Mouse (Mus musculus): ENCODE measurements around the gene Kctd3. TPM values are rescaled to one million over a fixed set of nuclear protein-coding genes. Genes with fewer than 3 reads are reported as not detected.
A peak's percentile ranks its signal among the peaks of the same experiment; 100 is the strongest.

Kctd3 gene
- polyA plus RNA-seq, 1 experiment from 2014 or later: 36.2 TPM

GRCm38 (mm10) chr1:189006267-189006666, 1.4 kb downstream of the Kctd3 start:
- no peak for ATAC-seq (ENCODE audit: low FRiP score)
- Histone ChIP-seq H3K4me2 (peak overlapping the region; percentile 95), H3K9ac (0 out of 2 replicates have a peak overlapping the region, but pooled peaks have one; percentile 3), H3K4me3 (peak overlapping the region; percentile 93), H3K36me3 (no peaks in the 10 kb centered on the region; the same call in 1 of the 2 replicates), H3K27me3 (no peaks in the 10 kb centered on the region), H3K9me3 (no peaks in the 10 kb centered on the region), H3K27ac (no peak overlapping the region), H3K4me1 (replicated peaks) (peaks cover 30% of the 10 kb centered on the region)
- 69% methylated on average over 5 of the region's 5 CpGs for WGBS

- Histone ChIP-seq H3K9ac (no peak overlapping the region), H3K36me3 (peaks cover 4% of the 10 kb centered on the region), H3K27ac (no peak overlapping the region), H3K4me3 (no peak overlapping the region), H3K27me3 (no peaks in the 10 kb centered on the region), H3K4me2 (no peak overlapping the region), H3K9me3 (no peaks in the 10 kb centered on the region), H3K4me1 (replicated peaks) (peaks cover 30% of the 10 kb centered on the region)
- ATAC-seq (ENCODE audit: low FRiP score): no peak
- 97% methylated on average over 1 of the region's 1 CpGs for WGBS
These were observed 2.9 kb downstream of the Kctd3 start for GRCm38 (mm10) chr1:189004774-189005173.

GRCm38 (mm10) chr1:189001815-189002214, 5.8 kb downstream of the Kctd3 start:
- WGBS: 90% methylated on average over 12 of the region's 12 CpGs
- H3K4me3 ChIP-seq: no peak overlapping the region
- H3K36me3 ChIP-seq: peaks cover 27% of the 10 kb centered on the region
- H3K4me2 ChIP-seq: no peak overlapping the region
- no peaks in the 10 kb centered on the region for H3K27me3 ChIP-seq
- no peak for ATAC-seq (ENCODE audit: low FRiP score)
- H3K9ac ChIP-seq: no peak overlapping the region
- peaks cover 26% of the 10 kb centered on the region for H3K4me1 ChIP-seq (replicated peaks)
- no peak overlapping the region for H3K27ac ChIP-seq
- H3K9me3 ChIP-seq: no peaks in the 10 kb centered on the region

GRCm38 (mm10) chr1:188999981-189000380, 7.7 kb downstream of the Kctd3 start:
- no peak overlapping the region for H3K4me2 ChIP-seq
- ATAC-seq (ENCODE audit: low FRiP score): no peak
- H3K4me3 ChIP-seq: no peak overlapping the region
- H3K36me3 ChIP-seq: peaks cover 45% of the 10 kb centered on the region
- no peaks in the 10 kb centered on the region for H3K27me3 ChIP-seq
- peaks cover 10% of the 10 kb centered on the region for H3K4me1 ChIP-seq (replicated peaks)
- no peak overlapping the region for H3K27ac ChIP-seq
- 91% methylated on average over 10 of the region's 10 CpGs for WGBS
- no peak overlapping the region for H3K9ac ChIP-seq
- no peaks in the 10 kb centered on the region for H3K9me3 ChIP-seq

- Histone ChIP-seq H3K36me3 (peaks cover 54% of the 10 kb centered on the region), H3K27ac (no peak overlapping the region), H3K4me2 (no peak overlapping the region), H3K4me1 (replicated peaks) (no peaks in the 10 kb centered on the region; the same call in 1 of the 2 replicates), H3K9me3 (no peaks in the 10 kb centered on the region), H3K9ac (no peak overlapping the region), H3K4me3 (no peak overlapping the region), H3K27me3 (no peaks in the 10 kb centered on the region)
- ATAC-seq (ENCODE audit: low FRiP score): no peak
- WGBS: 100% methylated on average over 3 of the region's 3 CpGs
These were observed 9.7 kb downstream of the Kctd3 start for GRCm38 (mm10) chr1:188997921-188998320.

GRCm38 (mm10) chr1:188993218-188993617, 14.4 kb downstream of the Kctd3 start:
- 36% methylated on average over 4 of the region's 4 CpGs for WGBS
- peaks cover 66% of the 10 kb centered on the region for H3K36me3 ChIP-seq
- no peak for ATAC-seq (ENCODE audit: low FRiP score)

GRCm38 (mm10) chr1:188980050-188980449, 27.6 kb downstream of the Kctd3 start:
- Histone ChIP-seq H3K4me3 (no peak overlapping the region), H3K4me1 (replicated peaks) (no peaks in the 10 kb centered on the region), H3K4me2 (no peak overlapping the region), H3K36me3 (peaks cover 81% of the 10 kb centered on the region), H3K27ac (no peak overlapping the region), H3K9me3 (no peaks in the 10 kb centered on the region), H3K27me3 (no peaks in the 10 kb centered on the region), H3K9ac (no peak overlapping the region)
- ATAC-seq (ENCODE audit: low FRiP score): no peak
- 30% methylated on average over 3 of the region's 3 CpGs for WGBS

More at GRCm38 (mm10) chr1:188993218-188993617, 14.4 kb downstream of the Kctd3 start:
- Histone ChIP-seq H3K9me3 (no peaks in the 10 kb centered on the region), H3K27me3 (no peaks in the 10 kb centered on the region), H3K27ac (no peak overlapping the region), H3K9ac (no peak overlapping the region), H3K4me3 (no peak overlapping the region), H3K4me1 (replicated peaks) (no peaks in the 10 kb centered on the region; the same call in 1 of the 2 replicates), H3K4me2 (no peak overlapping the region)

- Histone ChIP-seq H3K9ac (no peak overlapping the region), H3K4me2 (no peak overlapping the region), H3K36me3 (peaks cover 84% of the 10 kb centered on the region), H3K9me3 (no peaks in the 10 kb centered on the region), H3K27me3 (no peaks in the 10 kb centered on the region), H3K4me1 (replicated peaks) (no peaks in the 10 kb centered on the region), H3K27ac (no peak overlapping the region), H3K4me3 (no peak overlapping the region)
- 89% methylated on average over 16 of the region's 16 CpGs for WGBS
- ATAC-seq (ENCODE audit: low FRiP score): no peak
These were observed 33.7 kb downstream of the Kctd3 start for GRCm38 (mm10) chr1:188973926-188974325.

GRCm38 (mm10) chr1:188973078-188973477, 34.6 kb downstream of the Kctd3 start:
- Histone ChIP-seq H3K36me3 (peaks cover 84% of the 10 kb centered on the region), H3K27ac (no peak overlapping the region), H3K9ac (no peak overlapping the region), H3K9me3 (no peaks in the 10 kb centered on the region), H3K4me3 (no peak overlapping the region), H3K27me3 (no peaks in the 10 kb centered on the region), H3K4me1 (replicated peaks) (no peaks in the 10 kb centered on the region), H3K4me2 (no peak overlapping the region)
- WGBS: 92% methylated on average over 6 of the region's 6 CpGs
- no peak for ATAC-seq (ENCODE audit: low FRiP score)

- ATAC-seq (ENCODE audit: low FRiP score): no peak
- Histone ChIP-seq H3K27me3 (no peaks in the 10 kb centered on the region), H3K9me3 (no peaks in the 10 kb centered on the region), H3K27ac (no peak overlapping the region), H3K9ac (no peak overlapping the region), H3K4me1 (replicated peaks) (0 out of 2 replicates have a peak, but pooled peaks cover 5% of the 10 kb centered on the region), H3K4me3 (no peak overlapping the region), H3K36me3 (no peaks in the 10 kb centered on the region), H3K4me2 (no peak overlapping the region)
- WGBS: 92% methylated on average over 4 of the region's 4 CpGs
These were observed 55.1 kb downstream of the Kctd3 start for GRCm38 (mm10) chr1:188952501-188952900.

- ATAC-seq (ENCODE audit: low FRiP score): no peak
- H3K27ac ChIP-seq: no peak overlapping the region
- H3K36me3 ChIP-seq: no peaks in the 10 kb centered on the region
- 93% methylated on average over 6 of the region's 6 CpGs for whole genome bisulfite sequencing
- no peak overlapping the region for H3K4me3 ChIP-seq
- no peaks in the 10 kb centered on the region for H3K9me3 ChIP-seq
- H3K9ac ChIP-seq: no peak overlapping the region
- H3K4me2 ChIP-seq: no peak overlapping the region
- H3K27me3 ChIP-seq: no peaks in the 10 kb centered on the region
- H3K4me1 ChIP-seq (replicated peaks): 0 out of 2 replicates have a peak, but pooled peaks cover 5% of the 10 kb centered on the region
These were observed 56.5 kb downstream of the Kctd3 start for GRCm38 (mm10) chr1:188951091-188951490.

- Histone ChIP-seq H3K4me1 (replicated peaks) (0 out of 2 replicates have a peak, but pooled peaks cover 5% of the 10 kb centered on the region), H3K36me3 (no peaks in the 10 kb centered on the region), H3K4me2 (no peak overlapping the region), H3K9ac (no peak overlapping the region), H3K9me3 (no peaks in the 10 kb centered on the region), H3K27me3 (no peaks in the 10 kb centered on the region), H3K4me3 (no peak overlapping the region), H3K27ac (no peak overlapping the region)
- 0 out of 2 replicates have a peak, but pooled peaks have one; percentile 43 for ATAC-seq (ENCODE audit: low FRiP score)
- 65% methylated on average over 9 of the region's 9 CpGs for WGBS
These were observed 59.4 kb downstream of the Kctd3 start for GRCm38 (mm10) chr1:188948276-188948675.

- ATAC-seq (ENCODE audit: low FRiP score): no peak
- no peaks in the 10 kb centered on the region for H3K9me3 ChIP-seq
- no peak overlapping the region for H3K4me3 ChIP-seq
- WGBS: 64% methylated on average over 5 of the region's 5 CpGs
- H3K4me1 ChIP-seq (replicated peaks): 0 out of 2 replicates have a peak, but pooled peaks cover 5% of the 10 kb centered on the region
- no peak overlapping the region for H3K9ac ChIP-seq
- no peak overlapping the region for H3K27ac ChIP-seq
- H3K36me3 ChIP-seq: no peaks in the 10 kb centered on the region
- no peak overlapping the region for H3K4me2 ChIP-seq
- H3K27me3 ChIP-seq: no peaks in the 10 kb centered on the region
These were observed 59.8 kb downstream of the Kctd3 start for GRCm38 (mm10) chr1:188947794-188948193.
